ENCODE assay signal across 11 mouse cellular contexts in genomic region chr2:131059781-131060540, GRCm38 (mm10). TPM values are rescaled to one million over a fixed set of nuclear protein-coding genes. Genes with fewer than 3 reads are reported as not detected.
DNase-seq lines count a peak whose midpoint lies in the region; ATAC-seq lines count a peak whose summit lies in the region.
"Had no signal": no experiment of that assay in that cellular context is flagged by ENCODE, and none has a peak within 500 bp of the region (broad histone marks: within the 10 kb centered on the region; RNA-seq: fewer than 3 reads in every experiment).

No protein-coding gene starts in this region.

- peaks cover 29% of the 10 kb centered on the region for H3K4me1 ChIP-seq in intestine, embryonic 15.5 days (replicated peaks)
- H3K4me1 ChIP-seq in intestine, embryonic 16.5 days (ENCODE audit: control insufficient read depth, insufficient read depth, low read length) = peaks cover 20% of the 10 kb centered on the region
- peaks cover 62% of the 10 kb centered on the region for H3K4me1 ChIP-seq in limb, embryonic 13.5 days

- WGBS in intestine, embryonic 15.5 days = 74% methylated on average over 9 of the region's 9 CpGs
- WGBS in intestine, embryonic 16.5 days = 64% methylated on average over 9 of the region's 9 CpGs
- 45% methylated on average over 9 of the region's 9 CpGs for WGBS in limb, embryonic 13.5 days

- DNase-seq in adipocyte (ENCODE audit: low spot score) = peak; percentile 92
- peak; percentile 40 for DNase-seq in gastrocnemius, postnatal 36 days
- no peak for DNase-seq in left cerebral cortex, adult 11 months (ENCODE audit: low spot score)
- DNase-seq: liver, postnatal 0 days had no signal

- no peaks in the 10 kb centered on the region for H3K36me3 ChIP-seq in intestine, embryonic 15.5 days
- H3K36me3 ChIP-seq in intestine, embryonic 16.5 days (ENCODE audit: control insufficient read depth, insufficient read depth, low read length) = no peaks in the 10 kb centered on the region
- H3K36me3 ChIP-seq in limb, embryonic 13.5 days = no peaks in the 10 kb centered on the region
- H3K36me3 ChIP-seq: stomach, embryonic 15.5 days had no signal

- no peak overlapping the region for H3K4me2 ChIP-seq in intestine, embryonic 15.5 days (replicated peaks)
- no peak overlapping the region for H3K4me2 ChIP-seq in intestine, embryonic 16.5 days (ENCODE audit: low read depth, low read length)
- peak overlapping the region; percentile 36 for H3K4me2 ChIP-seq in limb, embryonic 13.5 days (replicated peaks)
- H3K4me2 ChIP-seq: midbrain, embryonic 11.5 days; stomach, embryonic 15.5 days had no signal

- no peaks in the 10 kb centered on the region for H3K9me3 ChIP-seq in intestine, embryonic 15.5 days
- no peaks in the 10 kb centered on the region for H3K9me3 ChIP-seq in intestine, embryonic 16.5 days (ENCODE audit: control insufficient read depth, low read length)
- no peaks in the 10 kb centered on the region for H3K9me3 ChIP-seq in limb, embryonic 13.5 days
- H3K9me3 ChIP-seq: stomach, embryonic 15.5 days had no signal

- ATAC-seq in intestine, embryonic 15.5 days = no peak
- ATAC-seq in intestine, embryonic 16.5 days = no peak
- peak; percentile 49; the same call in 1 of the 2 replicates for ATAC-seq in limb, embryonic 13.5 days (ENCODE audit: low FRiP score, low read depth)
- ATAC-seq in inflammation-experienced regulatory T-cells, adult 6 months = no peak
- ATAC-seq: liver, postnatal 0 days had no signal

- intact Hi-C loops in gastrocnemius, postnatal 36 days (cut with DNase I) = no loop called here

- H3K4me3 ChIP-seq in intestine, embryonic 15.5 days (replicated peaks) = no peak overlapping the region
- H3K4me3 ChIP-seq in intestine, embryonic 16.5 days (ENCODE audit: low read length) = no peak overlapping the region
- no peak overlapping the region for H3K4me3 ChIP-seq in limb, embryonic 13.5 days
- H3K4me3 ChIP-seq: left cerebral cortex, adult 2 months; stomach, embryonic 15.5 days had no signal

- peak overlapping the region; percentile 9; the same call in 1 of the 2 replicates for H3K27ac ChIP-seq in intestine, embryonic 15.5 days
- H3K27ac ChIP-seq in intestine, embryonic 16.5 days (ENCODE audit: low read length) = no peak overlapping the region
- peak overlapping the region; percentile 76 for H3K27ac ChIP-seq in limb, embryonic 13.5 days
- H3K27ac ChIP-seq: left cerebral cortex, adult 2 months; stomach, embryonic 15.5 days had no signal

- H3K27me3 ChIP-seq in intestine, embryonic 15.5 days (replicated peaks) = peaks cover 29% of the 10 kb centered on the region
- H3K27me3 ChIP-seq in intestine, embryonic 16.5 days (replicated peaks; ENCODE audit: control insufficient read depth, insufficient read depth, low read length) = peaks cover 20% of the 10 kb centered on the region
- peaks cover 56% of the 10 kb centered on the region for H3K27me3 ChIP-seq in limb, embryonic 13.5 days

- H3K9ac ChIP-seq in intestine, embryonic 15.5 days = no peak overlapping the region
- no peak overlapping the region for H3K9ac ChIP-seq in intestine, embryonic 16.5 days (ENCODE audit: low read depth, low read length)
- H3K9ac ChIP-seq in limb, embryonic 13.5 days = 0 out of 2 replicates have a peak overlapping the region, but pooled peaks have one; percentile 39
- H3K9ac ChIP-seq: liver, postnatal 0 days; stomach, embryonic 15.5 days had no signal

RNA-seq across cellular contexts. Expression of gene Adam33, which starts 3.7 kb away (rescaled TPM):
- 3.3 and 4.0 TPM in 2 replicates for polyA plus RNA-seq in intestine, embryonic 15.5 days (2015; fragmentation: Nextera tagmentation; extraction: Ambion mirVana)
- polyA plus RNA-seq in intestine, embryonic 16.5 days (2015; fragmentation: Nextera tagmentation; extraction: Ambion mirVana) = 5.3 TPM in 2 replicates
- total RNA-seq in gastrocnemius, postnatal 36 days (2021) = 1 to 10 TPM; 1.7 to 1.8 TPM
- 26.5 and 28.5 TPM in 2 replicates for polyA plus RNA-seq in limb, embryonic 13.5 days (2015; fragmentation: Nextera tagmentation; extraction: Ambion mirVana)
- under 1 TPM in 2 of 3 experiments, not detected in 1; 0.15 to 0.42 TPM for polyA plus RNA-seq in inflammation-experienced regulatory T-cells, adult 6 months (2017; shearing (Covaris generic))

RNA-seq across cellular contexts. Expression of gene Gfra4, which starts 17.1 kb away (rescaled TPM):
- 8.8 and 9.6 TPM in 2 replicates for polyA plus RNA-seq in intestine, embryonic 15.5 days (2015; fragmentation: Nextera tagmentation; extraction: Ambion mirVana)
- 6.9 and 8.6 TPM in 2 replicates for polyA plus RNA-seq in intestine, embryonic 16.5 days (2015; fragmentation: Nextera tagmentation; extraction: Ambion mirVana)
- 1 to 10 TPM; 1.7 to 1.8 TPM for total RNA-seq in gastrocnemius, postnatal 36 days (2021)
- polyA plus RNA-seq in limb, embryonic 13.5 days (2015; fragmentation: Nextera tagmentation; extraction: Ambion mirVana) = 27.4 and 29.2 TPM in 2 replicates
- under 1 TPM in 1 of 3 experiments, not detected in 2; 0.38 TPM for polyA plus RNA-seq in inflammation-experienced regulatory T-cells, adult 6 months (2017; shearing (Covaris generic))

RNA-seq across cellular contexts. Expression of gene Siglec1, which starts 26.6 kb away (rescaled TPM):
- 0.24 and 0.35 TPM in 2 replicates for polyA plus RNA-seq in intestine, embryonic 15.5 days (2015; fragmentation: Nextera tagmentation; extraction: Ambion mirVana)
- 0.29 and 0.37 TPM in 2 replicates for polyA plus RNA-seq in intestine, embryonic 16.5 days (2015; fragmentation: Nextera tagmentation; extraction: Ambion mirVana)
- total RNA-seq in gastrocnemius, postnatal 36 days (2021) = under 1 TPM; 0.43 to 0.76 TPM
- 0.17 and 0.19 TPM in 2 replicates for polyA plus RNA-seq in limb, embryonic 13.5 days (2015; fragmentation: Nextera tagmentation; extraction: Ambion mirVana)
- polyA plus RNA-seq in inflammation-experienced regulatory T-cells, adult 6 months (2017; shearing (Covaris generic)) = not detected
